9 mouse cellular contexts compared by ENCODE assay signal in genomic region chr11:88559365-88559970, GRCm38 (mm10).
A peak's percentile ranks its signal among the peaks of the same experiment; 100 is the strongest.
DNase-seq lines count a peak whose midpoint lies in the region; ATAC-seq lines count a peak whose summit lies in the region.
"Had no signal": no experiment of that assay in that cellular context is flagged by ENCODE, and none has a peak within 500 bp of the region (broad histone marks: within the 10 kb centered on the region; RNA-seq: fewer than 3 reads in every experiment).

No protein-coding gene starts in this region.

- DNase-seq in forebrain, embryonic 10.5 days (ENCODE audit: extremely low spot score, low spot score): no peak
- no peak for DNase-seq in kidney, postnatal 4 days
- peak; percentile 38 for DNase-seq in thymus, postnatal 0 days (ENCODE audit: low spot score)
- DNase-seq in thymus, adult 18-20 months: no peak
- DNase-seq in thymus, postnatal 4 days: peak; percentile 59
- DNase-seq in kidney, postnatal 36 days: no peak

- H3K4me3 ChIP-seq in forebrain, embryonic 10.5 days: no peak overlapping the region
- H3K4me3 ChIP-seq in forebrain, embryonic 12.5 days (replicated peaks): no peak overlapping the region
- no peak overlapping the region for H3K4me3 ChIP-seq in kidney, embryonic 15.5 days (replicated peaks)
- H3K4me3 ChIP-seq: embryonic facial prominence, embryonic 13.5 days had no signal

- H3K4me1 ChIP-seq in forebrain, embryonic 10.5 days: peaks cover 90% of the 10 kb centered on the region
- H3K4me1 ChIP-seq in forebrain, embryonic 12.5 days: peaks cover 82% of the 10 kb centered on the region
- H3K4me1 ChIP-seq in kidney, embryonic 15.5 days: peaks cover 81% of the 10 kb centered on the region

- no peak overlapping the region for H3K4me2 ChIP-seq in forebrain, embryonic 12.5 days
- no peak overlapping the region for H3K4me2 ChIP-seq in kidney, embryonic 15.5 days
- H3K4me2 ChIP-seq: embryonic facial prominence, embryonic 13.5 days had no signal

- H3K9me3 ChIP-seq in forebrain, embryonic 10.5 days: no peaks in the 10 kb centered on the region
- no peaks in the 10 kb centered on the region for H3K9me3 ChIP-seq in forebrain, embryonic 12.5 days
- no peaks in the 10 kb centered on the region for H3K9me3 ChIP-seq in kidney, embryonic 15.5 days (replicated peaks)
- H3K9me3 ChIP-seq: embryonic facial prominence, embryonic 13.5 days had no signal

- H3K36me3 ChIP-seq in forebrain, embryonic 10.5 days (replicated peaks): peaks cover 47% of the 10 kb centered on the region
- H3K36me3 ChIP-seq in forebrain, embryonic 12.5 days (replicated peaks): no peaks in the 10 kb centered on the region; the same call in 1 of the 2 replicates
- H3K36me3 ChIP-seq in kidney, embryonic 15.5 days: 0 out of 2 replicates have a peak, but pooled peaks cover 5% of the 10 kb centered on the region

- whole genome bisulfite sequencing in forebrain, embryonic 10.5 days: 80% methylated on average over 10 of the region's 10 CpGs
- WGBS in forebrain, embryonic 12.5 days: 77% methylated on average over 10 of the region's 10 CpGs
- 29% methylated on average over 10 of the region's 10 CpGs for WGBS in kidney, embryonic 15.5 days

- ATAC-seq in forebrain, embryonic 12.5 days (ENCODE audit: low FRiP score): no peak
- no peak for ATAC-seq in kidney, embryonic 15.5 days (replicated peaks; ENCODE audit: low FRiP score)

- H3K27ac ChIP-seq in forebrain, embryonic 10.5 days: 0 out of 2 replicates have a peak overlapping the region, but pooled peaks have one; percentile 32
- no peak overlapping the region for H3K27ac ChIP-seq in forebrain, embryonic 12.5 days
- H3K27ac ChIP-seq in kidney, embryonic 15.5 days: peak overlapping the region; percentile 91
- H3K27ac ChIP-seq: embryonic facial prominence, embryonic 13.5 days had no signal

- H3K27me3 ChIP-seq in forebrain, embryonic 10.5 days (ENCODE audit: poor library complexity, severe bottlenecking): no peaks in the 10 kb centered on the region
- H3K27me3 ChIP-seq in forebrain, embryonic 12.5 days: no peaks in the 10 kb centered on the region
- H3K27me3 ChIP-seq in kidney, embryonic 15.5 days: no peaks in the 10 kb centered on the region
- H3K27me3 ChIP-seq: embryonic facial prominence, embryonic 13.5 days had no signal

- H3K9ac ChIP-seq in forebrain, embryonic 12.5 days: no peak overlapping the region
- no peak overlapping the region for H3K9ac ChIP-seq in kidney, embryonic 15.5 days
- H3K9ac ChIP-seq: embryonic facial prominence, embryonic 13.5 days had no signal

Comparison
In these comparisons a context has a peak if more than half of its experiments do, and no peak if none do; other contexts are left out.
1. DNase-seq: peak in thymus, postnatal 0 days (single experiment) and thymus, postnatal 4 days (single experiment); none in forebrain, embryonic 10.5 days (single experiment), kidney, postnatal 4 days (0 of 2), thymus, adult 18-20 months (0 of 2) and kidney, postnatal 36 days (0 of 2).